Mouse (Mus musculus): ENCODE data around the gene Trpc4ap.
"Not testable (repeated sequence)": the region's sequence is repeated elsewhere in the genome, so short reads cannot be mapped to it uniquely, and the experiment has no call there.

Trpc4ap gene

DNA sequence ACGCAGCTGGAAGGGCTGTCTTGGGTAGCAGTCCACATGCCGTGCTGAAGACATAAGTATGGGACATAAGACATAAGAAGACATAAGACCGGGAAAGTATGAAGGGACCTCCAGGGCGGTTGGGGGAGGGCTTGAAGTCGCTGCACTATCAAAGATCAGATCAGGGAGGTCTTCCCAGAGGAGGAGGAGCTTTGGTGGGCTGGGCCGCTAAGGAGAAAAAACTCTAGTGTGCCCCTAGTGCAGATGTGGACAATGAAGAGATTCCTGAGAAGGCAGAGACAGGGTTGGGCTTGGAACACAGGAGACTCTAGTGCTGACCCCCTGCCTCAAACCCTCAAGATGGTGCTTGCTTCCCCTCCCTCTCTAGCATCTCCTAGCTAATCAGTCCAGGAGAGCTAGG, 75.2 kb downstream of the Trpc4ap start:
- no peak for DNase-seq (ENCODE audit: extremely low read depth, low read depth, low spot score)

DNA sequence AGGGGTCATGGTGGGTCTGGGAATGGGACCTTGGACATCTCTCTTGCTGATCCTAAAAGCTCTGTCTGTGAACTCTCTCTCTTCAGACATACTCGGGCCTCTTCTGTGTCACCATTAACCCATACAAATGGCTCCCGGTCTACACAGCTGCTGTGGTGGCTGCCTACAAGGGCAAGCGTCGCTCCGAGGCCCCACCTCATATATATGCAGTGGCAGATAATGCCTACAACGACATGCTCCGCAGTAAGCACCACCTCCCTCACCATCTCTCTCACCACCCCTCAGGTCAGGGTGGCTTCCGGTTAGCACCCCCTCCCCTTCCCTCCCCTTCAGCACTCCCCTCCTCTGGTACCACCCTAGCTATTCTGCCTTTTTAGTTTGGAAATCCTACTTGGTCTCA, 78.2 kb downstream of the Trpc4ap start:
- no peak for DNase-seq (ENCODE audit: extremely low read depth, low read depth, low spot score)

- no peak for DNase-seq (ENCODE audit: extremely low read depth, low read depth, low spot score)
These were observed 78.8 kb downstream of the Trpc4ap start for GRCm38 (mm10) chr2:155613326-155613755.

- DNase-seq (ENCODE audit: extremely low read depth, low read depth, low spot score): no peak
These were observed 80.2 kb downstream of the Trpc4ap start for GRCm38 (mm10) chr2:155611834-155612550.

GRCm38 (mm10) chr2:155610978-155611377, 81.2 kb downstream of the Trpc4ap start, which contains the start of gene Myh7b:
Gene Myh7b (plus strand): TSS chr2:155611212.
- no peak for DNase-seq (ENCODE audit: extremely low read depth, low read depth, low spot score)

DNA sequence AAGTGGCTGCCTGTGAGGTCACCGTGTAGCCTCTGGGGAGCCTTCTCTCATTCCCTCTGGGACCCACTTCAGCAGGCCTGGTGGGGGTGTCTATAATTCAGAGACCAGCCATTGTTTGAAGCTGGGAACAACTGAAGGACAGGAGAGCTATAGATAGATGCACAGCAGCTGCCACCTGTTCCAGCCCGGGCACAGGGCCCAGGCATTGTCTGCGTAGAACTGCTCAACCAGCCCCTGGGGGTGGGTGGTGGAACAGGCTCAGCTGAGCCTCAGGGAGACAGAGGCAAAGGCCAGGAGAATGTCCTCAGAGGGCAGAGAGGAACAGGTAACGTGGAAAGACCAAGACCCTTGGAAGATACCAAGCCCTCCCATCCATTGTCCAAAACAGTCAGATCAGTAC, 85.8 kb downstream of the Trpc4ap start:
- DNase-seq (ENCODE audit: extremely low read depth, low read depth, low spot score): no peak

- DNase-seq (ENCODE audit: extremely low read depth, low read depth, low spot score): not testable (repeated sequence)
These were observed 87.0 kb downstream of the Trpc4ap start for GRCm38 (mm10) chr2:155605236-155605589.

- DNase-seq (ENCODE audit: extremely low read depth, low read depth, low spot score): no peak
These were observed 87.5 kb downstream of the Trpc4ap start for GRCm38 (mm10) chr2:155604560-155605235.

- no peak for DNase-seq (ENCODE audit: extremely low read depth, low read depth, low spot score)
These were observed 88.5 kb downstream of the Trpc4ap start for GRCm38 (mm10) chr2:155603707-155604106.

- no peak for DNase-seq (ENCODE audit: extremely low read depth, low read depth, low spot score)
These were observed 96.7 kb downstream of the Trpc4ap start for GRCm38 (mm10) chr2:155595516-155595915.

- no peak for DNase-seq (ENCODE audit: extremely low read depth, low read depth, low spot score)
These were observed 99.3 kb downstream of the Trpc4ap start for GRCm38 (mm10) chr2:155592854-155593283.

GRCm38 (mm10) chr2:155592137-155592853, 99.9 kb downstream of the Trpc4ap start, which contains the start of gene Gss:
Gene Gss (minus strand): TSS chr2:155592810.
- peak; percentile 36 for DNase-seq (ENCODE audit: extremely low read depth, low read depth, low spot score)

DNA sequence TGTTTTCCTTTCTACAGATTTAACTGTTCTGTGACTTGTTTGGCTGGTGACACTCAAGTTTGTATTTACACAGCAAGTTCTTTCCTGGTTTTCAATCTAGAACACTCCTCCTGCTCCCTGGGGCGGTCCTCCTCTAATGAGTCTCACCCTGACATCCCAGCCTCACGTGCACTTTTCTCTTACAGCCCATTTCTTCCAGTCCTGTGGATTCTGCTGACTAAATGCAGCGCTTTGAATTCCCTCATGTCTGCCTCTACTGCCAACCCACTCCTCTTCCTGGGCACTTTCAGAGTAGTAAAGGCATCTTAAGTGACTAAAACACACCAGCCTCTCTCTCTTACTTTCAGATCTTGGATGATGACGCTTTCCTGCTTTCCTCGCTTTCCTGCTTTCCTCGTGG, 100.5 kb downstream of the Trpc4ap start:
- no peak for DNase-seq (ENCODE audit: extremely low read depth, low read depth, low spot score)

DNA sequence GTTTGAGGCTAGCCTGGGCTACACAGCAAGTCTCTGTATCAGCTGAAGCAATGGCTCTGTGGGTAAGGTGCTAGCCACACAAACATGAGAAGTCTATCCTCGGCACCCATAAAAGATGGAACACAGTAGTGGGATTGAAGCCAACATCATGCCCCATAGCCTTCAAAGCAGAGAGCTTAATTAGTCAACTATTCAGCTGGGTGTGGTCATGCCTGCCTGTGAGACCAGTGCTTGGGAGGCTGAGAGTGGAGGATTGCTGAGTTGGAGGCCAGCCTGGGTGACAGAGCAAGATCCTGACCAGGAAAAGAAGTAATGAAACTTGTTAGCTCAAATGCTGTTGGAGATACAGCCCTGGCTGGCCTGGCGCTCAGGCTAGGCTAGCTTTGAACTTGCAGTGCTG, 101.3 kb downstream of the Trpc4ap start:
- DNase-seq (ENCODE audit: extremely low read depth, low read depth, low spot score): no peak

GRCm38 (mm10) chr2:155589521-155589920, 102.7 kb downstream of the Trpc4ap start:
- DNase-seq (ENCODE audit: extremely low read depth, low read depth, low spot score): no peak

DNA sequence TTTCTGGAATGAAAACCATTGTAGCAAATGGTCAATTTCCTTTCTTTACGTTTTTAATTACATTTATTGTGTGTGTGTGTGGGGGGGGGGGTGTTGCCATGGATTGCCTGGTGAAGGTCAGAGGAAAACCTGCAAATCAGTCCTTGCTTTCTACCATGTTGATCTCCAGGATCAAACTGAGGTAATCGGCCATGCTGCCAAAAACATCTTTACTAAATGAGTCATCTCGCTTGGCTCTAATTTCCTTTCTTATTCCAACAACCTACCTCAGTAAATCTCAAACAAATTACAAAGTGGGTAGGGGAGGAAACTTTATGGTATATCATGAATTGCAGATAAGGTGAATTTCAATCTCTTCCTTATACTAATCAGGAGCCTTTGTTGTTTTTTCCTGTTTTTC, 104.0 kb downstream of the Trpc4ap start:
- no peak for DNase-seq (ENCODE audit: extremely low read depth, low read depth, low spot score)

GRCm38 (mm10) chr2:155585486-155585885, 106.7 kb downstream of the Trpc4ap start:
- DNase-seq (ENCODE audit: extremely low read depth, low read depth, low spot score): no peak

DNA sequence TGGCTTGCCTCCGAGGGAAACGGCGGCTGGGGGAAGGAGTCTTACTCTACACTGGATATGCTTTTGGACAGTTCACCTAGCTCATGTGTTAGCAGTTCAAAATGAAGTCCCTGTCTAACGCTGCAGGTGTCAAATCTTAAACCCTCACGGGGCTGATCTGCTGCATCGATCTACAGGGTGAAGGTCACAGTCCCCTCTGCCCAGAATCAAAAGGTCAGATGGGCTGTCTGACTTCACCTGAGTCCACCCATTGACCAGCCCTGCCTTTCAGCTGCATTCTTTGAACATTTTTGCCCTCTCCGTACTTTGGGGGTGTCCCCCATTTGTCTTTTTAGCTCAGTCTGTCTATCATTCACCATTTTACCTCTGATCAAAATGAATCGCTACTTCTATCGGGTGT, 107.1 kb downstream of the Trpc4ap start:
- DNase-seq (ENCODE audit: extremely low read depth, low read depth, low spot score): no peak
